Mouse (Mus musculus): ENCODE results near the gene Elmo1. TPM values are rescaled to one million over a fixed set of nuclear protein-coding genes. Genes with fewer than 3 reads are reported as not detected.
"Not testable (repeated sequence)": the region's sequence is repeated elsewhere in the genome, so short reads cannot be mapped to it uniquely, and the experiment has no call there.

Elmo1 gene
- polyA plus RNA-seq, 1 experiment from 2014 or later = 9.1 TPM

DNA sequence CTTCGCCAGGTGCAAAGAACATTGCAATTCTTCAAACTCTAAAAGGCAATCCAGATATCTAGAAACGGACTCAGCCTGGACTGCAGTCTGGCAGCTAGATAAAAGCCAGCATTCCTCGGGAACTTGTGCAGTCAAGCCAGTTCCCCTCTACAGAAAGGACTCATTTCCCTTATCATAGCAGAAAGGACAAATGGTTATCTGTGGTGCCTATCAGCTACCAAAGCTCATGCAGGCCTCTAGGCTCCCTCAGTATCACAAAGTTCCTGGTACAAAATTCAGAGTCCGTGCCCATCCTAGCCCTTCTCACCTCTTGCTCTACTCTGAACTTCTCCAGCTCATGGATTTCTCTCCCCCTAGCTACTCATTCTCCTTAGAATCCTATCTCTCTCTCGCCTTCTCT, 542.1 kb downstream of the Elmo1 start:
- no peaks in the 10 kb centered on the region for H3K9me3 ChIP-seq (replicated peaks)
- no peaks in the 10 kb centered on the region for H3K27me3 ChIP-seq (ENCODE audit: low read depth, poor library complexity, severe bottlenecking)
- no peaks in the 10 kb centered on the region for H3K36me3 ChIP-seq
- 74% methylated on average over 5 of the region's 5 CpGs for WGBS
- no peak overlapping the region for H3K27ac ChIP-seq
- H3K4me1 ChIP-seq = no peaks in the 10 kb centered on the region
- no peak overlapping the region for H3K4me3 ChIP-seq
- DNase-seq (ENCODE audit: low spot score) = no peak

DNA sequence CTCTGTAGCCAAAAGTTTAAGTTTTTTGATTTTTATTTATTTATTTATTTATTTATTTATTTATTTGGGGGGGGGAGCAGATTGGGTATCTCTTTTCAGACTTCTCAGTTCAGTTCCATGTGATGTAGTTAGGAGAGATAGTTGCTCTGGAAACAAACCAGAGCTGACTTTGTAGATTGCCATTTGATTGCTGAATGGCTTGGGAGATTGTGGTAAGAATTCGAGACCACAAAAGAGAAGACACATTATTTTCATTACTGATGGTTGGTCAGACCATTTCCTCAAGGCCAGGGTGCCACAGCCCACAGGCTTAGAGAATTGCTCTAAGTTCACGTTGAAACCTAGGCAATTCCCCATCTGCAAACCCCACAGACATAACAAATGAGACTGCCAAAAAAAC, 544.3 kb downstream of the Elmo1 start:
- H3K4me1 ChIP-seq; H3K36me3 ChIP-seq; H3K27me3 ChIP-seq (ENCODE audit: low read depth, poor library complexity, severe bottlenecking); DNase-seq (ENCODE audit: low spot score); H3K27ac ChIP-seq; H3K4me3 ChIP-seq; H3K9me3 ChIP-seq (replicated peaks): not testable (repeated sequence)
- 79% methylated on average over 2 of the region's 2 CpGs for WGBS

DNA sequence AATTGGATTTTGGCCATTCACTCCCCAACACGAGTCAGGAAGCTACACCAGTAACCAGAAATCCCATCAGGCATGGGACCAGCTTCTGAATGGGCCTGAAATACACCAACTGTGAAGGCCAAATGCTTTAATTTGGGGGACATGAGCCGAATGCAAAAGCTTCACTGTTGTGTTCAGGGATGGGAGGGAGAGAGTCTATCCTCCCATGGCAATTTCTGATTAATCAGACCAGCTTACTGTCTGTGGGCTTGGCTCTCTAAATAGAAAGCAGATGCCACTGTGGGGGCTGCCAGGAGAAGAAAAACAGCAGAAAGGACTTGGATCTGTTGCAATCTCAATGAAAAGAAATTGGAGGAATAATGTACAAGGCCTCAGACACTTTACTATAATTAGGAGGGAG, 545.2 kb downstream of the Elmo1 start:
- H3K36me3 ChIP-seq = no peaks in the 10 kb centered on the region
- H3K27ac ChIP-seq = no peak overlapping the region
- H3K4me1 ChIP-seq = no peaks in the 10 kb centered on the region
- WGBS = 82% methylated on average over 2 of the region's 2 CpGs
- no peaks in the 10 kb centered on the region for H3K27me3 ChIP-seq (ENCODE audit: low read depth, poor library complexity, severe bottlenecking)
- no peak for DNase-seq (ENCODE audit: low spot score)
- no peaks in the 10 kb centered on the region for H3K9me3 ChIP-seq (replicated peaks)
- no peak overlapping the region for H3K4me3 ChIP-seq
